Mouse (Mus musculus) intestine, embryonic 16.5 days (tissue): ENCODE measurements around the gene Vim. TPM values are rescaled to one million over a fixed set of nuclear protein-coding genes. Genes with fewer than 3 reads are reported as not detected.

Experiments
- ATAC-seq: fragments of 200-750 bp; cut with Nextera tagmentation; 2 replicates; pipeline ENCODE4 v1.8.0; 2017; ENCODE audit warnings: moderate TSS enrichment, moderate library complexity
- H3K27ac ChIP-seq: fragments of 300-500 bp; sonication (generic); 2 replicates; pipeline ENCODE4 v1.5.1; 2014; ENCODE audit warnings: mild to moderate bottlenecking, low read length
- H3K27me3 ChIP-seq: fragments of 300-500 bp; sonication (generic); replicated peaks from 2 replicates; pipeline ENCODE4 v1.6.1; 2014; ENCODE audit warnings: low read length, control low read depth, mixed read lengths; ENCODE audit not compliant: control insufficient read depth, insufficient read depth
- H3K36me3 ChIP-seq: fragments of 300-500 bp; sonication (generic); 2 replicates; pipeline ENCODE4 v1.6.1; 2014; ENCODE audit warnings: low read length, control low read depth; ENCODE audit not compliant: control insufficient read depth, insufficient read depth
- H3K4me1 ChIP-seq: fragments of 300-500 bp; sonication (generic); 2 replicates; pipeline ENCODE4 v1.6.1; 2014; ENCODE audit warnings: low read length, control low read depth, mixed read lengths; ENCODE audit not compliant: control insufficient read depth, insufficient read depth
- H3K4me2 ChIP-seq: fragments of 300-500 bp; sonication (generic); 2 replicates; pipeline ENCODE4 v1.6.1; 2014; ENCODE audit warnings: low read depth, low read length, control low read depth
- H3K4me3 ChIP-seq: fragments of 300-500 bp; sonication (generic); 2 replicates; pipeline ENCODE4 v1.5.1; 2014; ENCODE audit warnings: mild to moderate bottlenecking, low read length
- H3K9ac ChIP-seq: fragments of 300-500 bp; sonication (generic); 2 replicates; pipeline ENCODE4 v1.6.1; 2014; ENCODE audit warnings: low read depth, low read length
- H3K9me3 ChIP-seq: fragments of 300-500 bp; sonication (generic); 2 replicates; pipeline ENCODE4 v1.6.1; 2016; ENCODE audit warnings: low read length, control low read depth; ENCODE audit not compliant: control insufficient read depth
- WGBS: fragments of 180-500 bp; shearing (Covaris S2); extraction: QIAGEN DNeasy Blood & Tissue Kit; methylation state at CpG from one replicate; pipeline ENCODE4 v1.1.7; 2014; 5-methylcytosine and 5-hydroxymethylcytosine counted together
- polyA plus RNA-seq: library from polyadenylated mRNA; unstranded; fragments of >200 nt; fragmentation: Nextera tagmentation; extraction: Ambion mirVana; gene quantifications from 2 replicates; pipeline ENCODE4 v1.2.1, GENCODE M21; 2015

The Vim gene
- polyA plus RNA-seq, 1 experiment from 2014 or later, result 392 TPM

DNA sequence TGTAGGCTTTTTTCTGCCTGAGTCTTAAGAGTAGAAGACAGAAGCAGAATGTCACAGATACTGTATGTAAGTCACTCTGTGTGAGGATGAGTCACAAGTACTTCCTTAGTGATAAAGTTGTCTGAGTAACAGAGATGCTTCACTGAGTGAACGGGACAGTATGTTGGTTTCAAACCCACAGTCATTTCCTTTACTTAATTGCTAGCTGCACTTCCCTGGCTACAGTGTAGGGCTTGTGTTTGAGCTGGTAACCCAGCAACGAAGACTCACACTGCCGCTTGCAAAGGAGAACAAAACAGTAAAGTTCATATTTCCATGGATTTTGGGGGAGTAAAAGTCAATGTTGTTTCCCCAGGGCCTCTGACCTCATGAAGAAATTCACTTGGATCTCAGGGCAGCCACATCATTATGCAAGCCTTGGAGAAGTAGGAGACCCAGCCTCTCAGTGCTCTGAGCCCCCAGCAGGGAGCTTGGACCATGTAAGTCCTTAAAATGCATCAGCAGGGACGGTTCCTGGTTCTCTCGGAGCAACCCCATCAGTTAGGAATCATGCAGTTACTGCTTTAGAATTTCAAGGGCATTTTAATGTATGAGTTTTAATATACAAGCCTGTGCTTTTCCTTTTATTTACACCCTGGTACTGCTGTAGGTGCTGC, 15.0 kb upstream of the Vim start:
- no peak overlapping the region for H3K9ac ChIP-seq
- H3K4me1 ChIP-seq, result no peaks in the 10 kb centered on the region
- no peak overlapping the region for H3K4me2 ChIP-seq
- no peaks in the 10 kb centered on the region for H3K9me3 ChIP-seq
- H3K27me3 ChIP-seq, result no peaks in the 10 kb centered on the region
- no peak overlapping the region for H3K4me3 ChIP-seq
- no peaks in the 10 kb centered on the region for H3K36me3 ChIP-seq
- no peak overlapping the region for H3K27ac ChIP-seq
- ATAC-seq, result peak; percentile 74
- 45% methylated on average over 5 of the region's 5 CpGs for WGBS

DNA sequence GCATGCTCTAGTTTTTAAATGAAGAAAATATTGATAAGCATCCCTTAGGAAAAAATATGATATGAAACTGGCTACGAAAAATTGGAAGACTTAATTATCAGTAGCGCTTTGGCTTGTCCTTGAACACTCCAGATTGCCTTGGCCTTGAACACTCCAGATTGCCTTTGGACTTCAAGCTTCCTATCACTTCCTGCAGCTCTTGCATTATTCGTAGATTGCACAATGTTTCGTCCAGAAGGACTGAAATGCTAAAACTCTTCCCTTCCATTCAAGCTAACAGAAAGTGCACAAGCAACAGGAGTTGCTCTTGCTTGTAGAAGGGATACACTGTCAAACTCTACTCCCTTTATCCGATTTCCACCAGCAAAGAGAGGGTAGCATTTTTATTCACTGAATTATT, 14.4 kb upstream of the Vim start:
- Histone ChIP-seq H3K9me3 (no peaks in the 10 kb centered on the region), H3K27ac (no peak overlapping the region), H3K27me3 (no peaks in the 10 kb centered on the region), H3K4me3 (no peak overlapping the region), H3K4me1 (no peaks in the 10 kb centered on the region), H3K4me2 (no peak overlapping the region), H3K36me3 (no peaks in the 10 kb centered on the region), H3K9ac (no peak overlapping the region)
- whole genome bisulfite sequencing, result 73% methylated on average over 5 of the region's 5 CpGs
- ATAC-seq, result peak; percentile 70

DNA sequence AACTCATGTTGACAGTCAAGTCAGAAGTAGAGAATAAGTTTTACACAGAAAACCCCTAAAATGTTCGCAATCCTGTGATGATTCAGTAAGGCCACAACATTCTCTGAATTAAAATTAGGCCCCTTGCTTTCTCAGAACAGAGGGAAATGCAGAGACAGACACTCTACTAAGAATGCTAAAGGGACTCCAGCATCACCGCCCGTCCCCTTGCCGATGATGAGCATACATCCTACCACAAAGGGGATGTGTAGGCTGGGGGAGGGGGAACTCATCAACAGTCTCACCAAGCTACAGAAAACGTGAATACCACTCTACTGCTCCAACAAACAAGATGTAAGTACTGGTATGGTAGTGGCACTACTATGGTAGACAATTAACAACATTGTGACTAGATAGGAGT, 14.0 kb upstream of the Vim start:
- H3K4me1 ChIP-seq, result no peaks in the 10 kb centered on the region
- no peak overlapping the region for H3K4me2 ChIP-seq
- no peaks in the 10 kb centered on the region for H3K36me3 ChIP-seq
- WGBS, result 85% methylated on average over 5 of the region's 5 CpGs
- no peak for ATAC-seq
- no peaks in the 10 kb centered on the region for H3K27me3 ChIP-seq
- no peak overlapping the region for H3K27ac ChIP-seq
- H3K4me3 ChIP-seq, result no peak overlapping the region
- no peaks in the 10 kb centered on the region for H3K9me3 ChIP-seq
- no peak overlapping the region for H3K9ac ChIP-seq

DNA sequence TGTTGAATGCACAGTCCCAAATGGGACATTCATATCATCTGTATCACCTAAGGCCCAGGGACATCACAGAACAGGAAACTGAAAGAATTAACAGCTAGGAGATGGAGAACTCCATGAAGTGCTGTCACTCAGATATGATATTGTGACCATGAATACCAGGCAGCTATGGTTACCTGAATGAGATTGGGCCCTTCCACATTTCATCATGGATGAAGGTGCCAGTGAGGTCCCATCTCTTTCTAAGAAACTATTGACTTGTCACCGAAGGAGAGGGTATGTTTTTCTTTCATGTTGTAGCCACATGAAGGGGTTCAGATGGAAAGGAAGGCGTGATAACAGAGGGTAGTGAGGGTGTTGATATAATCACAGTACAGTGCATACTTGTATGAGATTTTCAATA, 13.3 kb upstream of the Vim start:
- H3K27me3 ChIP-seq, result no peaks in the 10 kb centered on the region
- no peak for ATAC-seq
- H3K4me1 ChIP-seq, result no peaks in the 10 kb centered on the region
- no peak overlapping the region for H3K27ac ChIP-seq
- no peak overlapping the region for H3K9ac ChIP-seq
- WGBS, result 91% methylated on average over 2 of the region's 2 CpGs
- no peak overlapping the region for H3K4me3 ChIP-seq
- H3K36me3 ChIP-seq, result no peaks in the 10 kb centered on the region
- no peaks in the 10 kb centered on the region for H3K9me3 ChIP-seq
- no peak overlapping the region for H3K4me2 ChIP-seq

DNA sequence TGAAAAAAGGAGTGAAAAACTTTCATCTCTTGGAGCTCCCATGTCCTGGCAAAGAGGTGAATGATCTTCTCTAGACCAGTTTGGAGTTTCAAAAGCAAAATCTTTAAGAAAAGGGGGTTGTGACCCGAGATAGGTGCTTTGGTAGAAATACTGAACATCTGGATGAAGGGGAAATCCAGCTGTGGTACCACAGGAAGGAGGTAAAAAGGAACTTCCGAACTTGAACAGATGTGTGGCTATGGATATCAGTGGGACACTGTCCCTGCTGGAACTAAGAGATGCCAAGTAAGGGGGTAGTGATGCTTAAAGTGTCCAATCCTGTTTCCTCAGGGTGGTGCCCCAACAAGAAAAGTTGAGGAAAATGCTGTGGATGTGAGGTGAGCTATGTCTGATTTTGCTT, 3.6 kb upstream of the Vim start:
- no peak overlapping the region for H3K27ac ChIP-seq
- ATAC-seq, result no peak
- H3K4me3 ChIP-seq, result no peak overlapping the region
- no peaks in the 10 kb centered on the region for H3K36me3 ChIP-seq
- WGBS, result 75% methylated on average over 2 of the region's 2 CpGs
- no peaks in the 10 kb centered on the region for H3K9me3 ChIP-seq
- no peaks in the 10 kb centered on the region for H3K27me3 ChIP-seq
- no peak overlapping the region for H3K4me2 ChIP-seq
- 0 out of 2 replicates have a peak, but pooled peaks cover 5% of the 10 kb centered on the region for H3K4me1 ChIP-seq
- H3K9ac ChIP-seq, result no peak overlapping the region

DNA sequence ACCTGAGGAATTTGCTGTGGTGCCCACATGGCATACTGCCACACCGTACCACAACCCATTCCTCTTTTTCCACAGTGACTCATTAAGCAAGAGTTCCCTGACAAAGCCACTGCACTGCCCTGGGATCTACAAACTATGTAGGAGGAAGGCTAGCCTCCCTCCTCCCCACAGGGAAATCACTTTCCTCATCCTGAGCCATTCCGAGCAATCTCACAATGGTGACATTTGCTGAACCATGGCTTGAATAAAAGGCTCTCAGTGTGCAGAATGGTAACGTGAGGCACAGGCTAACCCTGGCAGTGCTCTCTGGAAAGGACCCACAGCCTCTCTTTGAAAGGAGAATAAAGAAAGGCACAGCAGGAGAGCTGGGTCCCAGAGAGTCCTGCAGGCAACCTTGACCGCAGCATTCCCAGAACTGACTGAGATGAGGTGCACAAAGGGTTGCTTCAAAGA, 1.6 kb upstream of the Vim start:
- H3K9ac ChIP-seq, result no peak overlapping the region

DNA sequence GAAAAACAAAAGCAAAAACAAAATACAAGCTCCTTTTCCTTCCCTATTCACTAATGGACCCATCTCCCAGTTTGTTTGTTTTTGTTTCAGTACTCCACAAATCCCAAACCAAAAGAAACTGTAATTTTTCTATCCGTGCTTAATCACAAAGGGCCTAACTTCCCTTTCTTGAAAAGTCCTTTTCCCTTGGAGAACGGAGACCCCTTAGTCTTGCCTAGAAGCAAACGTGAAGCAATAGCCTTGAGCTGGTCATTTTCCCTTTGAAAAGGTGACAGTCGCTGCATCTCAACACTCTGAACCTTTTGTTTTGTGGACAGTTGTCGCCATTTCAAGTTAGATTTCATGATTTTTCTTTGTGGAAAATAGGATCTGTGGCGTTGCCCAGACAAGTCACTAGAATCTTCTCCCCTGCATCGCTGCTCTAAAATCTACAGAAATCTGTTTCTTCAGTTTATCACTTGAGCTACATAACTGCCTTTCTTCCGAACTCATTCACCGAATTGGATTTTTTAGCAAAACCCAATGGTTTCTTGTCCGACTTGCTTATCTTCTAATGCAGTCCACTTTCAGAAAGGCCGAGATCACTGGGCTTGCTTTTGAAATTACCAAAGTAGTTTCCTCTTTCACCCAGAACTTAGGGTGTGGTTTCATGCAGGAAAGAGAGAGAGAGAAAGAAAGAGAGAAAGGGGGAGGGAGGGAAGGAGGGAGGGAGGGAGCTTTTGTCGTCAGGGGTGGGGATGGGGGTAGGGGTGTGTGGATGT, 900 bp upstream of the Vim start:
- ATAC-seq, result peak; percentile 8
- 14% methylated on average over 12 of the region's 12 CpGs for WGBS
- Histone ChIP-seq H3K9me3 (no peaks in the 10 kb centered on the region), H3K4me2 (peak overlapping the region; percentile 69), H3K4me1 (peaks cover 11% of the 10 kb centered on the region; the same call in 1 of the 2 replicates), H3K27me3 (no peaks in the 10 kb centered on the region), H3K4me3 (peak overlapping the region; percentile 63), H3K36me3 (peaks cover 2% of the 10 kb centered on the region; the same call in 1 of the 2 replicates), H3K9ac (peak overlapping the region; percentile 80), H3K27ac (peak overlapping the region; percentile 96)

More for the DNA sequence above, 1.6 kb upstream of the Vim start:
- H3K4me1 ChIP-seq, result peaks cover 11% of the 10 kb centered on the region; the same call in 1 of the 2 replicates
- no peaks in the 10 kb centered on the region for H3K27me3 ChIP-seq
- 42% methylated on average over 4 of the region's 4 CpGs for WGBS
- no peaks in the 10 kb centered on the region for H3K9me3 ChIP-seq
- H3K36me3 ChIP-seq, result no peaks in the 10 kb centered on the region; the same call in 1 of the 2 replicates
- H3K27ac ChIP-seq, result no peak overlapping the region
- H3K4me3 ChIP-seq, result no peak overlapping the region
- no peak for ATAC-seq
- H3K4me2 ChIP-seq, result no peak overlapping the region

DNA sequence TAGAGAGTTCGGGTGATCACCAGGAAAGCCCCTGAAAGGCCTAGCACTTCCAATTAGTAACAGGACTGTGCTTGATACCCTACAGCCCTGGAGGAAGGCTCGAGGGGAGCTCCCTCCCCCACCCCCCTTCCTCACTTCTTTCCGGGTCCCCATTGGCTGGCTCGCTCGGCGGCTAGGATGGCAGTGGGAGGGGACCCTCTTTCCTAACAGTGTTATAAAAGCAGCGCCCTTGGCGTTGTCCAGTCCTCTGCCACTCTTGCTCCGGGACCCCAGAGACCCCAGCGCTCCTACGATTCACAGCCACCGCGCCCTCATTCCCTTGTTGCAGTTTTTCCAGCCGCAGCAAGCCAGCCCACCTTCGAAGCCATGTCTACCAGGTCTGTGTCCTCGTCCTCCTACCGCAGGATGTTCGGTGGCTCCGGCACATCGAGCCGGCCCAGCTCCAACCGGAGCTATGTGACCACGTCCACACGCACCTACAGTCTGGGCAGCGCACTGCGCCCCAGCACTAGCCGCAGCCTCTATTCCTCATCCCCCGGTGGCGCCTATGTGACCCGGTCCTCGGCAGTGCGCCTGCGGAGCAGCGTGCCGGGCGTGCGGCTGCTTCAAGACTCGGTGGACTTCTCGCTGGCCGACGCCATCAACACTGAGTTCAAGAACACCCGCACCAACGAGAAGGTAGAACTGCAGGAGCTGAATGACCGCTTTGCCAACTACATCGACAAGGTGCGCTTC, 506 bp downstream of the Vim start:
- under 1% methylated on average over 45 of the region's 46 CpGs for WGBS
- ATAC-seq, result peak; percentile 90
- Histone ChIP-seq H3K27ac (peak overlapping the region; percentile 96), H3K36me3 (peaks cover 2% of the 10 kb centered on the region; the same call in 1 of the 2 replicates), H3K9me3 (no peaks in the 10 kb centered on the region), H3K4me1 (peaks cover 11% of the 10 kb centered on the region; the same call in 1 of the 2 replicates), H3K27me3 (no peaks in the 10 kb centered on the region), H3K9ac (peak overlapping the region; percentile 80), H3K4me2 (peak overlapping the region; percentile 69), H3K4me3 (peak overlapping the region; percentile 63)

DNA sequence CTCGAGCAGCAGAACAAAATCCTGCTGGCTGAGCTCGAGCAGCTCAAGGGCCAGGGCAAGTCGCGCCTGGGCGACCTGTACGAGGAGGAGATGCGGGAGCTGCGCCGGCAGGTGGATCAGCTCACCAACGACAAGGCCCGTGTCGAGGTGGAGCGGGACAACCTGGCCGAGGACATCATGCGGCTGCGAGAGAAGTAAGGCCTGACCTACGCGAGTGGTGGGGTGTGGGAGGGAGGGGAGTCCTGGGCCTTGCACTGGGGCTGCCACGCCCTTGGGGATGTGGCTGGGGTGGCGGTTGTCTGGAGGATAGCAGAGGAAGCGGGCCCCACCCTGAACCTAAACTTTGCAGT, 1.0 kb downstream of the Vim start:
- H3K4me2 ChIP-seq, result peak overlapping the region; percentile 69
- H3K9ac ChIP-seq, result peak overlapping the region; percentile 80
- no peaks in the 10 kb centered on the region for H3K9me3 ChIP-seq
- H3K27ac ChIP-seq, result peak overlapping the region; percentile 96
- peaks cover 11% of the 10 kb centered on the region; the same call in 1 of the 2 replicates for H3K4me1 ChIP-seq
- under 1% methylated on average over 21 of the region's 21 CpGs for WGBS
- H3K27me3 ChIP-seq, result no peaks in the 10 kb centered on the region
- peak; percentile 31 for ATAC-seq
- peaks cover 4% of the 10 kb centered on the region; the same call in 1 of the 2 replicates for H3K36me3 ChIP-seq
- peak overlapping the region; percentile 63 for H3K4me3 ChIP-seq
